In genomic region chr2:3908192-3908591, GRCm38 (mm10) we compare ENCODE assay signal across 15 mouse cellular contexts.
DNase-seq lines count a peak whose midpoint lies in the region; ATAC-seq and TF ChIP-seq lines count a peak whose summit lies in the region.
"Had no signal": no experiment of that assay in that cellular context is flagged by ENCODE, and none has a peak within 500 bp of the region (broad histone marks: within the 10 kb centered on the region; RNA-seq: fewer than 3 reads in every experiment).

No protein-coding gene starts in this region.

- no peaks in the 10 kb centered on the region for H3K9me3 ChIP-seq in hindbrain, postnatal 0 days (ENCODE audit: low read length)
- no peaks in the 10 kb centered on the region for H3K9me3 ChIP-seq in hindbrain, embryonic 12.5 days (replicated peaks)
- H3K9me3 ChIP-seq: heart, embryonic 13.5 days had no signal

- peak; percentile 82 for DNase-seq in hindbrain, postnatal 0 days (ENCODE audit: low spot score)
- DNase-seq in adrenal gland, postnatal 36 days: peak; percentile 55 to 70
- DNase-seq in cerebellum, adult 18-20 months: peak; percentile 82 to 90
- peak; percentile 19 to 24 for DNase-seq in kidney, adult 8-10 months
- no peak for DNase-seq in frontal cortex, postnatal 36 days (ENCODE audit: low spot score in 2 of 2)
- no peak for DNase-seq in testis, postnatal 14 days (ENCODE audit: low spot score)
- DNase-seq: gastrocnemius, postnatal 25 days; spleen, adult 18-20 months had no signal

- no peak overlapping the region for H3K9ac ChIP-seq in hindbrain, postnatal 0 days (replicated peaks; ENCODE audit: low read length)
- no peak overlapping the region for H3K9ac ChIP-seq in hindbrain, embryonic 12.5 days
- H3K9ac ChIP-seq: heart, embryonic 13.5 days had no signal

- no peak overlapping the region for H3K4me2 ChIP-seq in hindbrain, postnatal 0 days (ENCODE audit: low read depth, low read length)
- H3K4me2 ChIP-seq in hindbrain, embryonic 12.5 days (replicated peaks): no peak overlapping the region
- H3K4me2 ChIP-seq: heart, embryonic 13.5 days; liver, embryonic 11.5 days had no signal

- H3K27me3 ChIP-seq in hindbrain, postnatal 0 days (ENCODE audit: insufficient read depth, low read length): no peaks in the 10 kb centered on the region
- no peaks in the 10 kb centered on the region for H3K27me3 ChIP-seq in hindbrain, embryonic 12.5 days
- H3K27me3 ChIP-seq: CH12.LX had no signal

- no peaks in the 10 kb centered on the region for H3K36me3 ChIP-seq in hindbrain, postnatal 0 days (ENCODE audit: insufficient read depth, low read length)
- no peaks in the 10 kb centered on the region for H3K36me3 ChIP-seq in hindbrain, embryonic 12.5 days
- H3K36me3 ChIP-seq: heart, embryonic 13.5 days had no signal

- peak overlapping the region; percentile 27; the same call in 1 of the 2 replicates for H3K27ac ChIP-seq in hindbrain, postnatal 0 days
- no peak overlapping the region for H3K27ac ChIP-seq in hindbrain, embryonic 12.5 days
- H3K27ac ChIP-seq: heart, embryonic 13.5 days had no signal

- 49% methylated on average over 3 of the region's 3 CpGs for WGBS in hindbrain, postnatal 0 days
- WGBS in hindbrain, embryonic 12.5 days: 89% methylated on average over 3 of the region's 3 CpGs

- H3K4me1 ChIP-seq in hindbrain, postnatal 0 days (ENCODE audit: insufficient read depth, low read length): peaks cover 4% of the 10 kb centered on the region; the same call in 1 of the 2 replicates
- H3K4me1 ChIP-seq in hindbrain, embryonic 12.5 days: peaks cover 9% of the 10 kb centered on the region
- H3K4me1 ChIP-seq: heart, embryonic 13.5 days had no signal

- ATAC-seq in hindbrain, postnatal 0 days: peak; percentile 89
- ATAC-seq in hindbrain, embryonic 12.5 days (ENCODE audit: low FRiP score): no peak
- ATAC-seq: inflammation-experienced regulatory T-cells, adult 6 months; Patski had no signal

- no peak for TF ChIP-seq CTCF in hindbrain, postnatal 0 days (IDR thresholded peaks at IDR 0.05; ENCODE audit: low read depth)

- H3K4me3 ChIP-seq in hindbrain, postnatal 0 days (ENCODE audit: low read length): no peak overlapping the region
- no peak overlapping the region for H3K4me3 ChIP-seq in hindbrain, embryonic 12.5 days
- H3K4me3 ChIP-seq: erythroblast, embryonic 14.5 days; heart, embryonic 13.5 days had no signal

Comparison
In these comparisons a context has a peak if more than half of its experiments do, and no peak if none do; other contexts are left out.
1. DNase-seq: peak in hindbrain, postnatal 0 days (single experiment), adrenal gland, postnatal 36 days (2 of 2), cerebellum, adult 18-20 months (2 of 2) and kidney, adult 8-10 months (2 of 2); none in frontal cortex, postnatal 36 days (0 of 2) and testis, postnatal 14 days (single experiment).